Mouse (Mus musculus): ENCODE data around the gene Rflna.
A peak's percentile ranks its signal among the peaks of the same experiment; 100 is the strongest.

Rflna gene

DNA sequence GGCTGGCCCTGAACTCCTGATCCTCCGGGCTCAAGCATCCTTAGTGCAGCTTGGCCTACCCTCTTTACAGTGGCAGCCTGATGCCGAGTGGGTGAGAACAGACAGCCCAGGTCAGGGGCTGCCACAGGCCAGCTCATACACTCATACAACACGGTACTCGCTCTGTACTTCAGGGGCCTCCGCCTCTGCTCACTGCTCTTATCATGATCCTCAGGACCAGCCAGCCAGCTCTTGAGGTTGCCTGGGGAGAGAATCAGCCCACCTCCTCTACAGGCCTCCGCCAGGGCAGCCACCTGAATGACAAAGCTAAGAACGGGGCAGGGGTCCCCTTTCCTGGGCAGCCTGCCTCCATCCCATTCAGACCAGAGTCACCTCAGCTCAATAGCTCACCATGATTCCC is 50.6 kb downstream of the Rflna start:
- no peak for DNase-seq

DNA sequence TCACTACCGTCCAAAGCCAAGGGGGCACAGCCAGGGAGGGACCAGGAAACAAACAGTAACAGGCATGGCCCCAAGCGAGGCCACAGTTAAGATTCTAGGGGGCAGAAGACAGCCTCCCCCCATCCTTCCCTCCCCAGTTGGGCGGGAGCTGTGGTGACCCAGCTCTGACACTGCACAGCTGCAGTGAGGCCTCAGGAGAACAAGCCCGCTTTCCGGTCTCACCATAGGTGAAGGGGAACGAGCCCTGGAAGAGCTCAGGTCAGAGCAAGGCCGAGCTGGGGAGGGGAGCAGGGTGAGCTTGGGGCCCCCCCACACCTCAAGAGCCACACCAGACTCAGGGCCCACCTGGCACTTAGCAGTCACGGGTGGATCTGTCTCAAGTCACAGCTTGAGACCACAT is 52.9 kb downstream of the Rflna start:
- DNase-seq, result no peak

GRCm38 (mm10) chr5:125056331-125056695 is 53.3 kb downstream of the Rflna start:
- DNase-seq, result no peak

DNA sequence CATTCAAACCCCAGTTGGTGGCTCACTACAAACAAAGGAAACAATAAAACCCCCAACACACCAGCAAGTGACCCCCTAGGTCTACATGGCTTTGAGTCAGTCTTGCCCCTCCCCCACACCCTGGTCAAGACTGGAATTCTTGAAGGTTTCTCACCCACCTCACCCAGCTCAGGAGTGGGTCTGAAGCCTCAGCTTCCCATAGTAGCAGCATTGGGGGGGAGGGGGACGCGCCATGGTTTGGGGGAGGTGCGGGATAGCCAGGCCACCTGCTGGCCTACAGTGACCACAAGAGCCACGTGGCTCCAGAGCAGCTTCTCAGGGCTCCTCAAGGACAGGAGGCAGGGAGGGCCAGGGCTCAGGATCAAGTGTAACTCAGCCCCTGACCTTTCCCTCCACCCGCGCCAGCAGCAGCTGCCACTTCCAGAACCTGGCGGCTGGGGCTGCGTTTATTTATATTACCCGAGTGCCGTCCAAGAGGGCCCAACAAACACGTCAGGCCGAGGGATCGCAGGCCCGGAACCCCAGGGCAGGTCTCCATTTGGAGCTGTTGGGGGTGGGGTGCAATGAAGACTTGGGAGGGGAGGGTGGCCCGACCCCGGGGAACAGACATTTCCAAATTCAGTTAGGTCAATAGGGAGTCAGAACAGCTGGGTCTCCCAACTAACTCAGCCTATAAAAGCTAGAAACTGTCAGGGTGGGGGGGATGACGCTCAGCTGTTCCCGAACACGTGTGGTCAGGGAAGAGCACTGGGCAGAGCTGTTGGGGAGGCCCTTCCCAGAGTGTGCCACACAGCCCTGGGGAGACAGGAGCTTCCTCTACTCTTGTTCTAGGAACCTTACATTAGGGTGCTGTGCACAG is 53.9 kb downstream of the Rflna start:
- DNase-seq, result peak; percentile 56

DNA sequence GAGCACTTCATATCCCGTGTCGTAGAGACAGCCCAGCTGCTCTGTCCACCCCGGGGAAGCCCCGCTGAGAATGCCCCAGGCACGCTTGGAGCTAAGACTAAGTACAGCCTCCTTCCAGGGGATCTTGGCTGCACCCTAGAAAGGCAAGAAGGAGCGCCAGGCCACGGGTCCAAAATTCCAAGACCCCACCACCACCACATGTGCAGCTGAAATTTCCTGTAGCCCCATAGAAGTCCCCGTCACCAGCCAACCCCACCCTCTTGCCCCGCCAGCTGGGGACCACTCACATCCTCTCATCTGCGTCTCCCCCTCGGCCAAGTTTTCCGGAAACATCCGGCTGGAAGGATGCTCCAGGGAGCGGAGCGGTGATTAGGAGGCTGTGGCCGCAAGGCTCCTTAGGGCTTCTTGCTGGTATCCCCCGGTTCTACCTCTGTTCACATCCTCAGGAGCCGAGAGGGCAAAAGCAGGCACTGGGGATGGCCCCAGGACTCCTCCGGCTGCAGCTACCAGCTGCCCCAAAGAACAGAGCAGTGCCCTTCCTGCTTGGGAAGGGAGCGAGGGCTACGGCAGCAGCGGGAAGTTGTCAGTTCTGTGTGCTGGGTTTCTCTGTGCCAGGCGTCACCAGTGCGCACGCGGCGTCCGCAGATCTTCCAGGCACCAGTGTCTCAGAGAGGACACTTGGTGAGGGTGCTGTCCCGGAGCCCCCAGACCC is 54.7 kb downstream of the Rflna start:
- no peak for DNase-seq

GRCm38 (mm10) chr5:125058267-125058668 is 55.2 kb downstream of the Rflna start:
- peak; percentile 79 for DNase-seq
